Mouse (Mus musculus) CH12.LX (cell line): Measurements from ENCODE around the gene Phf20. TPM values are rescaled to one million over a fixed set of nuclear protein-coding genes. Genes with fewer than 3 reads are reported as not detected.
A peak's percentile ranks its signal among the peaks of the same experiment; 100 is the strongest.

ENCODE experiments used
- DNase-seq: peaks from one replicate; pipeline ENCODE4 v3.0.0-alpha.2; 2013; ENCODE audit errors: extremely low read depth
- H3K27ac ChIP-seq: 2 replicates; pipeline ENCODE4 v1.5.1; 2012; ENCODE audit warnings: low read depth, mild to moderate bottlenecking, control low read depth, moderate library complexity; ENCODE audit not compliant: insufficient read depth
- H3K27me3 ChIP-seq: replicated peaks from 2 replicates; pipeline ENCODE3; 2012; ENCODE audit warnings: inconsistent platforms
- H3K36me3 ChIP-seq, 2 experiments: replicated peaks in 1 of 2; 2 replicates each; pipeline versions ENCODE3 to v1.6.1; 2012; ENCODE audit warnings: inconsistent platforms in 1 of 2, low read length in 1 of 2, mild to moderate bottlenecking in 1 of 2, mixed read lengths in 1 of 2, moderate library complexity in 1 of 2; ENCODE audit not compliant: control insufficient read depth in 1 of 2, insufficient read depth in 1 of 2
- H3K4me1 ChIP-seq, 2 experiments: 2 replicates each; pipeline ENCODE4 v1.6.1; 2012; ENCODE audit warnings: inconsistent platforms in 1 of 2, moderate library complexity in 1 of 2; ENCODE audit not compliant: insufficient read depth in 2 of 2, control insufficient read depth in 1 of 2
- H3K4me2 ChIP-seq: 2 replicates; pipeline ENCODE4 v1.6.1; 2012; ENCODE audit warnings: low read depth, mild to moderate bottlenecking, control low read depth; ENCODE audit not compliant: poor library complexity, insufficient read depth, severe bottlenecking
- H3K4me3 ChIP-seq, 3 experiments: fragments of 150-350 bp in 1 of 3; sonication (generic) in 1 of 3; replicated peaks in 1 of 3; 2 replicates each; pipeline versions ENCODE3 to v1.5.1; 2011 to 2012; ENCODE audit warnings: low read depth in 2 of 3, low read length in 2 of 3, mild to moderate bottlenecking in 2 of 3, moderate library complexity in 2 of 3, control low read depth in 1 of 3, improper control_type of control experiment in 1 of 3, inconsistent platforms in 1 of 3, mixed read lengths in 1 of 3; ENCODE audit not compliant: poor library complexity in 1 of 3
- H3K79me2 ChIP-seq: replicated peaks from 2 replicates; pipeline ENCODE4 v1.6.1; 2012; ENCODE audit warnings: mild to moderate bottlenecking, moderate library complexity; ENCODE audit not compliant: control insufficient read depth, poor library complexity, insufficient read depth, severe bottlenecking; ENCODE audit errors: extremely low read depth
- H3K9ac ChIP-seq: 2 replicates; pipeline ENCODE4 v1.6.1; 2012; ENCODE audit warnings: low read depth, mild to moderate bottlenecking, control low read depth, moderate library complexity; ENCODE audit not compliant: insufficient read depth
- H3K9me3 ChIP-seq: replicated peaks from 2 replicates; pipeline ENCODE3; 2012; ENCODE audit warnings: low read length, inconsistent platforms, mixed read lengths
- BHLHE40 ChIP-seq: IDR thresholded peaks from 2 replicates; pipeline ENCODE4 v1.6.1; 2011; ENCODE audit warnings: mild to moderate bottlenecking, low read depth, low read length, improper control_type of control experiment
- CHD1 ChIP-seq: IDR thresholded peaks from 2 replicates; pipeline ENCODE4 v1.6.1; 2012; ENCODE audit warnings: low read depth, low read length, improper control_type of control experiment, inconsistent platforms
- CHD2 ChIP-seq: IDR thresholded peaks from 2 replicates; pipeline ENCODE4 v1.6.1; 2011; ENCODE audit warnings: low read length, improper control_type of control experiment
- CTCF ChIP-seq, 2 experiments: IDR thresholded peaks in 1 of 2; conservative IDR thresholded peaks in 1 of 2; 2 replicates each; pipeline ENCODE4 v1.5.1; 2011 to 2012; ENCODE audit warnings: low read depth in 2 of 2, low read length in 2 of 2, improper control_type of control experiment in 1 of 2, inconsistent platforms in 1 of 2, mild to moderate bottlenecking in 1 of 2, moderate library complexity in 1 of 2
- E2F4 ChIP-seq: IDR thresholded peaks from 2 replicates; pipeline ENCODE4 v1.6.1; 2011; ENCODE audit warnings: low read depth, low read length, improper control_type of control experiment; ENCODE audit not compliant: insufficient replicate concordance
- EP300 ChIP-seq: IDR thresholded peaks from 2 replicates; pipeline ENCODE4 v1.6.1; 2011; ENCODE audit warnings: low read length, improper control_type of control experiment
- ETS1 ChIP-seq: conservative IDR thresholded peaks from 2 replicates; pipeline ENCODE4 v1.6.1; 2012; ENCODE audit warnings: low read depth, mild to moderate bottlenecking, inconsistent platforms, low read length, improper control_type of control experiment, moderate library complexity
- JUND ChIP-seq: conservative IDR thresholded peaks from 2 replicates; pipeline ENCODE4 v1.6.1; 2011; ENCODE audit warnings: low read depth, low read length, improper control_type of control experiment
- KAT2A ChIP-seq: IDR thresholded peaks from 2 replicates; pipeline ENCODE4 v1.6.1; 2012; ENCODE audit warnings: low read length, improper control_type of control experiment, inconsistent platforms; ENCODE audit not compliant: insufficient replicate concordance
- MXI1 ChIP-seq: IDR thresholded peaks from 2 replicates; pipeline ENCODE4 v1.6.1; 2011; ENCODE audit warnings: mild to moderate bottlenecking, low read depth, low read length, improper control_type of control experiment
- MYC ChIP-seq: IDR thresholded peaks from 2 replicates; pipeline ENCODE4 v1.6.1; 2011; ENCODE audit warnings: low read depth, mild to moderate bottlenecking, improper control_type of control experiment, low read length
- NELFE ChIP-seq: IDR thresholded peaks from 2 replicates; pipeline ENCODE4 v1.6.1; 2011; ENCODE audit warnings: low read depth, low read length, improper control_type of control experiment
- PAX5 ChIP-seq: IDR thresholded peaks from 2 replicates; pipeline ENCODE4 v1.6.1; 2012; ENCODE audit warnings: low read length, inconsistent platforms, mixed read lengths
- RAD21 ChIP-seq: IDR thresholded peaks from 2 replicates; pipeline ENCODE4 v1.6.1; 2011; ENCODE audit warnings: low read depth, mild to moderate bottlenecking, low read length, improper control_type of control experiment, moderate library complexity
- RCOR1 ChIP-seq: conservative IDR thresholded peaks from 2 replicates; pipeline ENCODE4 v1.6.1; 2012; ENCODE audit warnings: low read depth, mild to moderate bottlenecking, inconsistent platforms, low read length, improper control_type of control experiment
- SIN3A ChIP-seq: IDR thresholded peaks from 2 replicates; pipeline ENCODE4 v1.6.1; 2012; ENCODE audit warnings: low read length, improper control_type of control experiment, inconsistent platforms
- SMC3 ChIP-seq: IDR thresholded peaks from 2 replicates; pipeline ENCODE4 v1.6.1; 2011; ENCODE audit warnings: low read depth, low read length, improper control_type of control experiment
- TBP ChIP-seq: conservative IDR thresholded peaks from 2 replicates; pipeline ENCODE4 v1.6.1; 2011; ENCODE audit warnings: low read depth, low read length, improper control_type of control experiment
- USF1 ChIP-seq: IDR thresholded peaks from 2 replicates; pipeline ENCODE4 v1.6.1; 2014; ENCODE audit warnings: low read depth, mild to moderate bottlenecking, inconsistent platforms, low read length, improper control_type of control experiment
- USF2 ChIP-seq: conservative IDR thresholded peaks from 2 replicates; pipeline ENCODE4 v1.6.1; 2011; ENCODE audit warnings: low read depth, low read length, improper control_type of control experiment
- ZC3H11A ChIP-seq: IDR thresholded peaks from 2 replicates; pipeline ENCODE4 v1.6.1; 2012; ENCODE audit warnings: low read depth, mild to moderate bottlenecking, inconsistent platforms, low read length, improper control_type of control experiment
- ZMIZ1 ChIP-seq: IDR thresholded peaks from 2 replicates; pipeline ENCODE4 v1.6.1; 2012; ENCODE audit warnings: low read depth, mild to moderate bottlenecking, inconsistent platforms, low read length, improper control_type of control experiment
- ZNF384 ChIP-seq: IDR thresholded peaks from 2 replicates; pipeline ENCODE4 v1.6.1; 2012; ENCODE audit warnings: low read depth, low read length, improper control_type of control experiment, inconsistent platforms
- dilution Hi-C: fragments of 300-500 bp; cut with MboI; formaldehyde crosslinking; loops from 2 replicates; pipeline ENCODE4 v1.14.3; 2020; ENCODE audit warnings: low sequenced_read_pairs; ENCODE audit not compliant: extremely low pct_unique_long_range_greater_than_20kb, extremely low pct_ligation_motif_present
- in situ Hi-C: fragments of 300-500 bp; cut with MboI; formaldehyde crosslinking; loops from 3 replicates; pipeline ENCODE4 v1.14.3; 2019; ENCODE audit warnings: low sequenced_read_pairs, low pct_ligation_motif_present, low pct_unique_long_range_greater_than_20kb, mixed read lengths
- polyA plus RNA-seq: library from polyadenylated mRNA; unstranded; fragments of >175 nt; gene quantifications from 2 replicates; pipeline ENCODE4 v1.2.1, GENCODE M21; 2012; ENCODE audit warnings: low read depth; ENCODE audit not compliant: insufficient read length
- total RNA-seq, 2 experiments: library from RNA; depleted of rRNA; stranded (reverse); fragments of 300-350 nt in 1 of 2; fragments of >200 nt in 1 of 2; gene quantifications; 2 replicates each; pipeline ENCODE4 v1.2.3; 2012 to 2014

The Phf20 gene
- total and polyA plus RNA-seq, 3 experiments = 11.7 to 17.6 (median 13.3) TPM

DNA sequence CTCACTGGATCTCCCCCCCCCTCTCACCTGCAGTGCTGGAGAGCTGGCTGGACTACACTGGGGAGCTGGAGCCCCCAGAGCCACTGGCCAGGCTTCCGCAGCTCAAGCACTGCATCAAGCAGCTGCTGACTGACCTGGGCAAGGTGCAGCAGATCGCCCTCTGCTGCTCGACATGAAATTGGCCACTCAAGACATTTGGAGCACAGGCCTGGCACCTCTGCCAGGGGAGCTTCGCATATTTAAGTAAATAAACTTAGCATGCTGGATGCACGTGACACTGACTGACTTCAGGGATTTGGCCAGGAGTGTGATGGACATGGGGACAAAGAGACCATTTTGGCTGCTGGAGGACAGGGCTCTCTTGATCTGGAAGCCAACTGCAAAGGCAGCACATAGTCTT lies 111.0 kb downstream of the Phf20 start:
- Histone ChIP-seq H3K27me3 (no peaks in the 10 kb centered on the region), H3K4me1 (peaks cover 0 to 20% of the 10 kb centered on the region in 2 experiments; a peak in 2 of 4 replicates), H3K79me2 (no peaks in the 10 kb centered on the region; the same call in 1 of the 2 replicates), H3K36me3 (peaks cover 28 to 54% of the 10 kb centered on the region in 2 experiments), H3K4me3 (no peak overlapping the region), H3K9ac (no peak overlapping the region), H3K9me3 (no peaks in the 10 kb centered on the region), H3K4me2 (no peak overlapping the region), H3K27ac (no peak overlapping the region)
- in situ Hi-C loops = no loop called here
- dilution Hi-C loops = no loop called here
- no peak for DNase-seq
- TF ChIP-seq RAD21 = no peak
- TF ChIP-seq SMC3 = peak; percentile 34; the same call in 1 of the 2 replicates
- TF ChIP-seq NELFE = no peak
- no peak for TF ChIP-seq ZNF384
- TF ChIP-seq CHD2 = no peak
- peak in 1 of 2 experiments; percentile 57; a peak in 2 of 4 replicates for TF ChIP-seq CTCF (conservative IDR thresholded peaks at IDR 0.05 in 1 of 2, IDR thresholded peaks at IDR 0.05 in 1 of 2; ENCODE audit: low read depth in 2 of 2, low read length in 2 of 2)
- no peak for TF ChIP-seq ZC3H11A
- no peak for TF ChIP-seq CHD1

DNA sequence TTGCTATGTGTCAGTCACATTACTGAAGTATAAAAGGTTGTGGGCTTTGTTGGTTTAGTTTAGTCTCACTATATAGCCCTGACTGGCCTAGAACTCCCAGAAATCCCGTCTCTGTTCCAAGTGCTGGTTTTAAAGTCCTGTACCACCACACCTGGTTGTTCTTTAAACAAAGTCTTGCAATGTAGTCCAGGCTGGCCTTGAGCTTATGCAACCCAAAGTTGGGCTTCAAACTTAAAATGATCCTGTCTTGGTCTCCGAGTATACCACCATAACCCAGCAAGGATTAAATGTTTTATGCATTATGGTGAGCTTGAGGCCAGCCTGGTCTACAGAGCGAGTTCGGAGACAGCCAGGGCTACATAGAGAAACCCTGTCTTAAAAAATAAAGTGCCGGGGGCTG lies 113.7 kb downstream of the Phf20 start:
- no peak overlapping the region for H3K4me2 ChIP-seq
- H3K27ac ChIP-seq = no peak overlapping the region
- H3K79me2 ChIP-seq = peaks cover 3% of the 10 kb centered on the region
- peaks cover 7 to 38% of the 10 kb centered on the region in 2 experiments for H3K36me3 ChIP-seq
- H3K9ac ChIP-seq = no peak overlapping the region
- DNase-seq = no peak
- dilution Hi-C loops (no loop called here), in situ Hi-C loops (no loop called here)
- no peak overlapping the region for H3K4me3 ChIP-seq
- peaks cover 6% of the 10 kb centered on the region for H3K9me3 ChIP-seq
- H3K4me1 ChIP-seq = peaks cover 3 to 23% of the 10 kb centered on the region in 2 experiments; a peak in 2 of 4 replicates
- TF ChIP-seq ETS1 (no peak), RCOR1 (no peak), MYC (no peak), USF1 (no peak), PAX5 (no peak), CHD1 (no peak), MXI1 (no peak), ZNF384 (no peak), CTCF (conservative IDR thresholded peaks at IDR 0.05 in 1 of 2, IDR thresholded peaks at IDR 0.05 in 1 of 2; ENCODE audit: low read depth in 2 of 2, low read length in 2 of 2) (no peak), E2F4 (no peak), ZC3H11A (no peak), TBP (no peak), ZMIZ1 (no peak), SIN3A (no peak), JUND (no peak), EP300 (no peak), BHLHE40 (no peak), SMC3 (no peak), KAT2A (no peak), USF2 (no peak)
- H3K27me3 ChIP-seq = no peaks in the 10 kb centered on the region
